Mouse (Mus musculus) erythroblast, embryonic 14.5 days (primary cell): ENCODE measurements around the gene Hdgf.

ENCODE experiments used
- GATA1 ChIP-seq: IDR thresholded peaks from 2 replicates; pipeline ENCODE4 v1.6.1; 2012; ENCODE audit warnings: low read length, inconsistent platforms, mixed read lengths
- TAL1 ChIP-seq: IDR thresholded peaks from 3 replicates; pipeline ENCODE4 v1.6.1; 2012; ENCODE audit warnings: low read length, inconsistent platforms, mixed read lengths

DNA sequence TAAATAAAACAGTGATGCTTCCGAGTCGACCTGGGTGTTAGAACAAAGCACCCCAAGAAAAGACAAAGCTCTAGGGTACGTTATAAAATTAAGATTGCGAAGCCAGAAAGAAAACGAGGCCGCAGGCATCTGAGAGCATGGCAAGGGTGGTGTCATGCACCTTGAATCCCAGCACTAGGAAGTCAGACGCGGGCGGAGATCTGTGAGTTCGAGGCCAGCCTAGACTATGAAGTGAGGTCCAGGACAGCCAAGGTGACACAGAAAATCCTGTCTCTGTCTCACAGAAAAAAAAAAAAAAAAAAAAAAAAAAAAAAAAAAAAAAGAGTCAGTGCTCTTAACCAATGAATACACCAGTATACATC, 20.1 kb upstream of the Hdgf start:
- TF ChIP-seq TAL1 (no peak), GATA1 (no peak)
